Mouse (Mus musculus): ENCODE data around the gene Camk1d.
"Not testable (repeated sequence)": the region's sequence is repeated elsewhere in the genome, so short reads cannot be mapped to it uniquely, and the experiment has no call there.

The Camk1d gene

DNA sequence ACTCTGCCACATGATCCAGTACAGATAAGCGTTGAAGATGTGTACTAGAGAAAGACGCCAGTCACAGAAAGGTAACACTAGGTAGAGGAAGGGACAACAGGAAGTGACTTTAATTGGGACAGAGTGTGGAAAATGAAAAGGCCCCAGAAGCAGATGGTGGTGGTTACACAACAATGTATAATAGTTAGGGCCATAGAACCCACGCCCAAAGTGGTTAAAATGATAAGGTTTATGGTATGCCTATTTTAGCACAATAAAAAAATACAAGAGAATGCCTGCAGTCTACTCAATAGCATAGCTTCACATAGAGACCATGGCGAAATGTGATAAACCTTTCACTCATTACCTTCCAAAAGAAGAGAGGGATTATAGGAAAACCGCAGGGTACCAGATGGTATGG is 147.7 kb downstream of the Camk1d start:
- no peak for DNase-seq (ENCODE audit: low read depth)

DNA sequence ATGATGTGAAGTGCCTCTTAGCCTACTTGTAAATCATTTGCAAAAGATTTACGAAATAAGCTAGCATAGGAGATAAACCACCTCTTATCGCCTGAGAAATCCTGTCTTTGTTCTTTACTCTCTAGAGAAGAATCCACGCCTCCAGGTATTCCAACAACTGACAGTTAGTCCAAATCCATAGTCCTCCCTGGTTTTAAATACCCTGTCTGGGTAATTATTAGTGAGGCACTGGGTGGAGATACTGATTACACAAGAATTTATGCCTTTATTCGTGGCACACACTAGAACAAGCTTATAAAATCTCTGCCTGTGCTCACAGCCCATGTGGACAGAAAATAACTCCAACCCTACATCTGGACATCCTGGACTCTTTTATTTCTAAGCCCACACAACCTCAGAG is 150.6 kb downstream of the Camk1d start:
- no peak for DNase-seq (ENCODE audit: low read depth)

DNA sequence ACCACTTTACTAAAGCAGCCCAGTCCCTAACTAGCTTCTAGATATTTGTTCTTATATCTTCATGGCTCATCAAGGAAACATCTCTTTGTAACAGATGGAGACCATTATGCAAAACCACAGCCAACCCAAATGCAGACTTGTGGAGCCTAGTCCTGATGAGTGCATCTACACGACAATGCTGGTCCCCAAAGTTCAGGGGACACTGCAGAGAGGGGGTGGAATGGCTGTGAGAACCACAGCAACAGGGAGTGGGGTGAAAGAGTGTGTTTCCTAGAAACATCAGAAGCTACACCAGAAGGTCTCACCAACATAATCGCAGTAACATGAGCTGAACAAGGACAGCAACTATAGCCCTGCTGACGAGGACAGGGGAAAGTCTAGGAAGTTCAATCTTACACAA is 152.9 kb downstream of the Camk1d start:
- no peak for DNase-seq (ENCODE audit: low read depth)

DNA sequence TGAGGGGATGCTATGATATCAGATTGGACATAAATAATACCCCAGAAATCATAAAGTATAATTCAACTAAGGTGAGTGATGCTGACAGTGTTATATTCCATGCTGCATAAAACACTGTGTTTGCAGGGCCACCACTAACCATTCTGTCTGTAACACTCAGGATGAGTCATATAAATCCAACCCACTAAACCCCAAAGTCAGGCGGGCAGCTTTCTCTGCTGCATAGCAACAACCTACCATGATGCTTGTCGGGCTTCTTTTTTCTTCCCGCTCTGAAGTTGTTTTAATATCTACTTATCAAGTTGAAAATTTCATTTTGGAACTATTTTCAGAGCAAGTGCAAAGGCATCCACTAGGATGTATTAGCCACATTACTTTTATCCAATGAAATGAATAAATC is 161.1 kb downstream of the Camk1d start:
- DNase-seq (ENCODE audit: low read depth), result no peak

DNA sequence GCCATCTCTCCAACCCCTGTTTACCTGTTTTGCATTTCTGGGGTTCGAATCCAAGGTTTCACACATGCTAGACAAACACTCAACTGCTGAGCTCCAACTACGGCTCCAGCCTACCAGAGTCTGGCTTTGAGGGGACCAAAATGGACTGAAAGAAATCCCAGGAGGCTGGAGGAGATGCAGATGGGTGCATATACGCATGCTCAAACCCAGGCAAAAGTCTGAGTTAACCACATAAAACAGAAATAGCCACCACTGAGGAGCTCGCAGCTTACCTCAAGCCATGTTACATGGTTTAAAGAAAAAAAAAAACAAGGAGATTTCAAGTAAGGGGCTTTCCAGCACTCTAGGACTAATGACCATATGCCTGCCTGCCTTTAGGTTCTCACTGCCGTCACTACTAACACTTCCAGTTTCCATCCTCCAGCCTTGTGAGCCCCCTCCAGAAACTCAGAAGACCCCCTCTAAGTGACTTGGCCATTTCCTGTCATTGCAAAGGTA is 162.5 kb downstream of the Camk1d start:
- DNase-seq (ENCODE audit: low read depth), result no peak

DNA sequence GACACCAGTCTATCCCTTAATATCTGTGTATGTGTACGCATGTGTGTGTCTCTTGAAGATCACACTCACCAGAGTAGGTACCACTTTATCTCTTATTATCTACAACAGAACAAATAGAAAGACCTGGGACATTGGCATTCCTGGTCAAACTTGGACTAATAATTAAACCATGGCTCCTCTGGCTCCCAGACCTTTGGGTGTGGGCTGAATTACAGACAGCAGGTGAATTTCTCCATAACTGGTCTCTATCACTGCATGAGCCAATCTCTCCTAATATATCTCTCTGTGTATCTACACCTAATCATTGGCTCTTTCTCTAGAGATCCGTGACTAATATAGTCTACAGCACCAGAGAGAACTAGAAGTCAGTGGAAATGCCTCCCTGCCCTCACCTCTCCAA is 165.0 kb downstream of the Camk1d start:
- no peak for DNase-seq (ENCODE audit: low read depth)

DNA sequence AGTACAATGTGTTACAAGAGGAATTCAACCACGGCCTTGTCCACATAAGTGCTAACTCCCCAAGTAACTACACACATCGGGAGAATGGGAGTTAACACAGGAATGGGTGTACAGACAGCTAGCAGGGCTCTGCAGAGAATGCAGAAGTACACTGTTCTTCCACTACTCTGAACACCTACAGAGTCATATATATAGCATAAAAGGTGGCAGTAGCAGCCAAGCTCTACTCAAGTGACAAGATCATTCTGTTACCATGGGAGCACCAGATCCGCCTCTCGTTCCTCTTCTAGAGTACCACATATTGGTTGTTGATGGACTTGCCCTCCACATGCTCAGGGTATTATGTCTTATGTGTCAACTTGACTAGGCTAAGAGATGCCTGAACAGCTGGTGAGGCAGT is 165.4 kb downstream of the Camk1d start:
- DNase-seq (ENCODE audit: low read depth), result no peak

DNA sequence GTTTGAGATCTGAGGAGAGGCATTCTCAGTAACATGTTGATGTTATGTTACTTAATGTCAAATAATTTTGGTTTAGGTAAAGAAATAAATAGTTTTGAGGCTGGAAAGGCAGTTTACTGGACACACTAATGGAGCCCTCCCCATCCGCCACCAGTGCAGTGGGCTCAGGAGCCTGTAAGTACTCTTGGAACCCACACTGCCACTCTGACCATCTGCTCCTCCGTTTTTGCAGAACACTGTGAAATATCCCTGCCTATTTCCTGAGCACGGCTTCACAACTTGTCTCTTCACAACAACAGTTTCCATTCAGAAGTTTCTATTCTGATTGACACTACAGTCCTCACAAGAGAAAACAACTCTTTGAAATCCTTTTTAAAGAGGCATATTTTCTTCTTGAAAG is 173.4 kb downstream of the Camk1d start:
- no peak for DNase-seq (ENCODE audit: low read depth)

DNA sequence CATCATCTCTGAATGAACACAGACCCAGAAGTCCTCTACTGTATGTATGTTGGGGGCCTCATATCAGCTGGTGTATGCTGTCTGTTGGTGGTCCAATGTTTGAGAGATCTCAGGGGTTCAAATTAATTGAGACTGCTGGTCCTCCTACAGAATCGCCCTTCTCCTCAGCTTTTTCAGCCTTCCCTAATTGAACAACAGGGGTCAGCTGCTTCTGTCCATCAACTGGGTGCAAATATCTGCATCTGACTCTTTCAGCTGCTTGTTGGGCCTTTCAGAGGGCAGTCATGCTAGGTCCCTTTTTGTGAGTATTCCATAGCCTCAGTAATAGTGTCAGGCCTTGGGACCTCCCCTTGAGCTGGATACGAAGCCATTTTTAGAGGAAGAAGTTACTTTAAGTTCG is 174.4 kb downstream of the Camk1d start:
- not testable (repeated sequence) for DNase-seq (ENCODE audit: low read depth)

DNA sequence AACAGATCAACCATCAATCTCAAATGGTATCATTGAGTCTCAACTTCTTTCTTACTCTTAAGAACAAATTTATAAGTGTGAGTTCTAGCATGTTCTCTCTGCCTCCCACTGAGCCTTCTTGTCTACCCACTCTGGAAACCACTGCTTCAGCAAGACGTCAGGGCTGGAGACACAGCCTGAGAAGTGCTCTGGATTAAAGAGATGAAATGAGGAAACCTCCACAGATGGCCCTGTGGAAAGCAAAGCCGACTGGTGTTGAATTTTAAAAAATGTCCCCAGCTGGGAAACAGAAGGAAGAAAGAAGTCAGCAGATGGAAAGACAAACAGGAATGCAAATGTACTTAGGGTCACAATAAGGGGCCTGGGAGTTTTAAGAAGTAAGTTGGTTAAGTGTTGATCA is 180.4 kb downstream of the Camk1d start:
- DNase-seq (ENCODE audit: low read depth), result no peak

DNA sequence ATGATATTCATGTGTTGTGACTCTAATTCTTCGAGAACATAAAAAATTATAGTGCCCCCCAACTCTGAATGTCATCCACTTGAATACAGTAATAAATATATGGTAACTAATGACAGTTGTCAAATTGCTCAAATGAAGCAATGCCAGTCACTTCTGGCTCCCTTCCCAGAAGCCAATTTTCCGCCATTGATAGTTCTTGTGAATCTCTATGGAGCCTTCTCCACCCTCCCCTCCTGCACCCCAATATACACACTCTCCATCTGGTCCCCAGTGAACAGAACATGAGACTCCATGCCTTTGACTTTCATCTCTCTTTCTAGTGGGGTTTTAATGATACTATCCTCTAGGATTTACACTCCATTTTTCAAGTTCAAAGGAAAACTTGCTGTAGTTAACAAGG is 184.3 kb downstream of the Camk1d start:
- DNase-seq (ENCODE audit: low read depth), result no peak

DNA sequence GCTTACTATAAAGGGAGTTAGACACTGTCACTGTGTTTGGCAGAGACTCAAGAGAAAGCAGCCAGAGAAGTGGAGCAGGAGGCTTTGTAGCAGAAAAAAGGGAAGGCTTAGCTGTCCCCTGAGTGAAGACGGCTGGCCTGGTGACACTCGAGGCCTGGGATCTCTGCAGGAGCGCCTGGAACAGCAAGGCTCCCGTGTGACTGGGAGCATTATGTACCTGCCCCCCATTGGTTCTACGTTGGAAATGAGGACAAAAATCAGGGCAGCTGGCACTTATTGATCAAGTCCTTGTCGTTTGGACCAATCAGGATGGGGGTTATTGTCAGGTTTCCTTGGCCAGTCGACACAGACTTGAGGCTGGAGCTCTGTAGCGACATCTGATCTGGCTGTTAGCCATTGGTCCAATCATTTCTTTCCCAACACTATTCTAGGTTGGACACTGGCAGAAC is 195.1 kb downstream of the Camk1d start:
- DNase-seq (ENCODE audit: low read depth), result no peak

DNA sequence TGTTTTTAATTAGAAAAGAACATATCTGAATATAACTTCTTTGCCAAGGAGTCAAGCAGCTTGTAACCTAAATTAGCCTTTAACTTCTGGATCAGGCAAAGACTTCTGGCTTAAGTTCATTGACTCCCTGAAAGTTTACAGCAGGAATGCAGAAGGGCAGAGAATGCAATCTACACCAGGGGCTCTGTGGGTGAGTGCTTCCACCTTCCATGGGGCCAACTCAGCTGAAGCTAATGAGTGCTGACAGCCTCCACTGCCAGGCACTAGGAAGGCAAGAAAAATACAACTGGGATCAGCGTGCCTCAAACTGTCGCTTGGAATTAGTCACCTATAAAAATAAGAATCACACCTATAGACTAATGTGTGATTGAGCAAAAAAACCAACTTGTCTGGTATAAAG is 199.2 kb downstream of the Camk1d start:
- no peak for DNase-seq (ENCODE audit: low read depth)

DNA sequence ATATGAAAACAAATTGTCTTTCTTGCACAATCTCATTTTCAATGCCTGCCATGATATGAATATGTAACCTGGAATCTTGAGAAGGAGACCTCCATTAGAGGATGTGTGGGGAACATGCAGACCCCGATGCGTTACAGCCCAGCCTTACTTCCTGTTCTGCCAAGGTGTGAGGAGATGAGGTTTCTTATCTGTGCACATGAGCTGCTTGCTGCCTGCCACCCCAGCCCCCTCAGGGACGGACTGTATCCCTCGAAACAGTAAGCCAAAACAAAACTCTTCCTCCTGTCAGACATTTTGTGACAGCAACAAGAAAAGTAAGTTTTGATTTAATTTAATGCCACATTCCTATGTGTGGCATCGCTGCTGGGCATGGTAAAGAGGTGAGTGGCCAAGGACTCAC is 200.2 kb downstream of the Camk1d start:
- DNase-seq (ENCODE audit: low read depth), result no peak

DNA sequence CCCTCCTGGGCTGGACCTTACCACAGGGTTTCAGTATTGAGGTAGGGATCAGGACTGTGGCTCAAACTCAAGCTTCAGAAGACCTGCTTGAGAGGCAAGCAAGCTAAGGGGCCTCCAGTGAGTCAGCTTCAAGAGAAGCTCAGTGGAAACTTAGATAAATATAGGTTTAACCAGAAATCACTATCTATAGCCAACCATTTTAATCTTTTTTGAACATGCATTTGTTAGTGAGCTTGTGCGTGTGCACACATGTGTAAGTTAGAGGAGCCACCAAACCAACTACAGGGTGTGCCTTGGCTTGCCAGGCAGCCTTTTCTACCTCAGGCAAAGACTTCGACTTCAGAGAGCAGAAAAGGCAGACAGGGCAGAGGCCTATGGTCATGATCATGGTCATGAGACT is 200.7 kb downstream of the Camk1d start:
- DNase-seq (ENCODE audit: low read depth), result no peak

DNA sequence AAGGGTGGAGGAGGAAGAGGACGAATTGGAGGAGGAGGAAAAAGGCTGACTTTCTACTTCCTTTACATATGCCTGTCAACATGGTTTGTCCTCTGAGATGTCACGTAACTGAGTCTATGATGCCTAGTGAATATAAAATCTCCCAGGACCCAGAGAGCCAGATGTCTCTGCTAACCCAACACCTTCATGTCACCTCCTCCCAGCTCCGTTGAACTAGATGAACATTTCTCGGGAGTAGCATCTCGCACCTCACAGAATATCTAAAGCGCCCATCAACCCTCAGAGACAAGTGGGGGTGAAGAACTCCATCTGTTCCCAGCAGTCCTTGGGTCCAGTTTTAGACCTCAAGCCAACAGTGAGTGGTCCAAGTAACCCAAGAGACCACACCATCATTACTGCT is 204.3 kb downstream of the Camk1d start:
- DNase-seq (ENCODE audit: low read depth), result no peak

DNA sequence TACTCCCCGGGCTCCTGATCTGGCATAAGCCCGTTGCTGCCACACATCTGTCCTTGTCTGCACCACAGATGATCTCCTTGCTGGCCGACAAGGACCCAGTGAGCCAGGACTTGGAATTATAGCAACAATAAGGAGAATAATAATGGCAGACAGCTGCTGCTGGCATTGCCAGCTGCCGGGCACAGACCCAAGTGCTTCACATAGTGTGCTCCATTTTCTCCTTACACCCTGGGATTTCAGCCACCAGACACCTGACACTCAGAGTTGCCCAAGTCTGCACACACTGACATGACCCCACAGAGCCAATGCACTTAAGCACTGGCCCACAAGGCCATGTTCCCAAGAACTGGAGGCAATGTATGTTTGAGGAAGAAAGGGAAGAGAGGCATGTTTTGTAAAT is 214.7 kb downstream of the Camk1d start:
- DNase-seq (ENCODE audit: low read depth), result no peak

DNA sequence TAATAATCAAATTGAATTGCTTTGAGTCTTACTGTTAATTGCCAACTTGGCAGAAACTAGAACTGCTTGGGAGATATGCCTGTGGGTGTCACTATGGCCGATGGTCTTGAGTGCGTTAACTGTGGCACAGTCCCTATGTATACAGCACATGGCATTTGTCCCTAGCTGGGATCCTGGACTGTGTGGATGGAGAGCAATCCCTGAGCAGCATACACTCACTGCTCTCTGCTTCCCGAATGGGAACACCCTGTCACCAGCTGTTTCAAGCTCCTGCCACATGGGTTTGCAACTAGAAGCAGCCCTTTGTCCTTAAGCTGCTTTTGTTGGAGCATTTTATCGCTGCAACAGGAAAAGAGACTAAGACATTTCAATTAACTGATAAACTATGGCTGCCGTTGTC is 224.4 kb downstream of the Camk1d start:
- DNase-seq (ENCODE audit: low read depth), result no peak

DNA sequence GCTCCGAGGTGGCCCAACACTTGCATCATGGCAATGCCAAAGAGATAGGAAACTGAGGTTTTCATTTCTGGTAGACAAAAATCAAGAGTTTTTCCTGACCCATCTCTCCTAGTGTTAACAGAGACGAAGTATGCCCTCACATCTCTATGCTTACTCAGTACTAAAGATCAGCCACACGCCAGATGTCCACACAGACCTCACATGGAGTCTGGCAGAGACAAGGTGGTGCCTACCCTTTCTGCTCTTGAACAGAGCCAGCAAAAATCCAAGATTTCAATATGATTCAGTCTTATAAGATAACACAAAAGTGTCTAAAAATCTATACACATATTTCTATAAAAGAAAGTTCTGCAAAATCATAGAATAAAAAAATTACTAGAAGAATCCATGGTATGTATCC is 227.0 kb downstream of the Camk1d start:
- no peak for DNase-seq (ENCODE audit: low read depth)

DNA sequence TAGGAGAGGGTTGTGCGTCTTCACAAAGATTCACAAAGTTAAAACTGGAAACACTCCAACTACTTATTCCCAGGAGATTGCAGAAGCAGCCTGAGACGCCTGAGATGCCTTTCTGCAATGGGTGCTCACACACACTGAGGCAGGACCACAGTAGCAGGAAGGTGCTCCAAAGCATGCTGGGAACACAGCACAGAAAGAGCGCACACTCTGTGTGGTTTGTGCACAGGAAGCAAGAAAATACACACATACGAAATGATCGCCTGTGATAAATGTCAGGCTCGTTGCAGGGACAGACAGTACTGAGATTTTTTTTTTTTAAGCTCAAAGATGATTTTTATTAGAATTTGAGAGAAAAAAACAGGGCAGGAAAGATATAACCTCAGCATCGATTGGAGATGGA is 227.7 kb downstream of the Camk1d start:
- no peak for DNase-seq (ENCODE audit: low read depth)

DNA sequence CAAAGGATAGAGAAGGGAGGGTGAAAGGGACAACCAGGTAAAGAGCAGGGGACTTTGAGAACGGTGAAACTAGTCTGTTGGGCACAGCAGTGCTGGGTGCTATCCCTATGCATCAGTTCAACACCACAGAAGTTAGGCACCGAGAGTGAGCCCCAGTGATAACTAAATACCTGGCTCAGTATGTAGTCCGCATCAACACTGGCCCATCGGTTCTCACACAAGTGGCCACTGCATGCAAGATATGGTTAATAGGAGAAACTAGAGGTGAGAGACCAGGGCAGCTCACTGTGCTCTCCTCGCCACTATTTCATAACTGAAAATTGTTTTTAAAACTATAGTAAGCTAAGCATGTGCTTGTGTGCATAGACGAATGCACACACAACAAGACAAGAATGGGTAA is 228.5 kb downstream of the Camk1d start:
- no peak for DNase-seq (ENCODE audit: low read depth)

DNA sequence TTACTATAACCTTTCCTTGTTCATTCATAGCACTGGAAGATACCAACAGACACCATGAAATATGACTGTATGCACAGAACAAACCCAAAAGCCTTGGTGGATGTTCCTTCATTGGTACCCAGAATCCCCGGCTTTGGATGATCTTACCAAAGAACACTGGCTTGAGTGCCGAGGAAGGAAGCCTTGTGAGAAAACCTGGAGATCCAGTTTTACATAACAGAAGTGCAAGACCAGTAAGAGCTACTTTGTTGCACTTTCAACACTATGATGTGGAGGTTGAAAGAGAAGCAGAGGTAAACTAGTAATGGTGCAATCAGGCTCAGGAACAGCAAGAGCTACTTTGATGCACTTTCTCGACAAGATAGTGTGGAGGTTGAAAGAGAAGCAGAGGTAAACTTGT is 234.4 kb downstream of the Camk1d start:
- no peak for DNase-seq (ENCODE audit: low read depth)

DNA sequence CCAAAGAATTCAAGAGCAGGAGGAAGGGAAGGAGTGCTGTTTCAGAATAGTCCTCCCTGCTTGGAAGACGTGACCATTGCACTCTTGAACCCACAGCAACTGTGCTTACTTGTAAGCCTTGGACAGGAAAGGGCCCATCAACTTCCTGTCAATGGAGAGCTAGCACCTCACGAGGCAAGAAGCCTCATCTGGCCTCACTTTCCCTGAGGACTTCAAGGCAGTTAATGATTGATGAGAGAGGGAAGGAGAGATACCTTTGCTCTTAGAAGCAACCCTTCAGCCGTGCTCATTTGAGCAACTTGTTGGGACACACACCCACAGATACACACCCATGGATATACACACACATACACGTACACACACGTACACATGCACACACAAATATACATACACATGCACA is 235.6 kb downstream of the Camk1d start:
- no peak for DNase-seq (ENCODE audit: low read depth)

DNA sequence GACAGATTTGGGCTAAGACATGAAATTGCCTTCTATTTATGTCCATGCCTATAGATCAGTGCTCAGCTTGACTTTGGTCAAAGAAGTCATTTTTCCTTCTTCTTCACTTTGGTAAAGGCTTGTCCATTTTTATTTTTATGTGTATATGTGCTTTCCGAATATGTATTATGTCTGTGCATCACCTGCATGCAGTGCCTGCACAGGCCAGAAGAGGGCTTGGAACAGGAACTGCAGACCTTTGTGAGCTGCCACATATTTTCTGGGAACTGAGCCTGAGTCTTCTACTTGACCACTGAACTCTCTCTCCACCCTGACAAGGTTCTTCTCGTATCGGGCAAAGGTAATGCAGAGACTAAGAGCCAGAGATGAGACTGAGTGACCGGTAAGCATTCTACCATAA is 236.1 kb downstream of the Camk1d start:
- no peak for DNase-seq (ENCODE audit: low read depth)

DNA sequence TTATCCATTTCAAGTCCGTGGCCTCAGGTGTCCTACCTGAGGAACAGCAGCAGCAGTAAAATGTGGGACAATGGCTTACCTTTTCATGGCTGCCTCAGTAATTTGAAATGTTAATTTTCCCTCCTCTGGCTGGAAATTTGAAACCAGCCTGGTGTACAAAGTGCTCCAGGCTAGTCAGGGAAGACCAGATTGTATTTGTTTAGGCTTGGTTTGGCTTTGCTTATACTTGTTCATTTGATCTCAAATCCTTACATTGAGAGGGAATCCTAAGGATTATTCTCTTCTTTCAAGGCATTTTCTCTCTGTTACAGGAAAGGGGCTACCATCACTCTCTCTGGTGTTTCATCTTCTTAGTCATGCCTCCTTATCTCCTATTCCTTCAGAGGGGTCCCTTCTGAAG is 236.8 kb downstream of the Camk1d start:
- DNase-seq (ENCODE audit: low read depth), result no peak

All from 416B (cell line).